Mouse (Mus musculus): ENCODE measurements around the gene Ap4m1.
A peak's percentile ranks its signal among the peaks of the same experiment; 100 is the strongest.

Ap4m1 gene

GRCm38 (mm10) chr5:138171695-138172491, at the start of gene Ap4m1, which contains the start of gene Mcm7:
Ap4m1 (plus strand) TSS chr5:138172002.
Mcm7 (minus strand) TSS chr5:138172422.
- peak; percentile 97 for DNase-seq (ENCODE audit: low spot score)

DNA sequence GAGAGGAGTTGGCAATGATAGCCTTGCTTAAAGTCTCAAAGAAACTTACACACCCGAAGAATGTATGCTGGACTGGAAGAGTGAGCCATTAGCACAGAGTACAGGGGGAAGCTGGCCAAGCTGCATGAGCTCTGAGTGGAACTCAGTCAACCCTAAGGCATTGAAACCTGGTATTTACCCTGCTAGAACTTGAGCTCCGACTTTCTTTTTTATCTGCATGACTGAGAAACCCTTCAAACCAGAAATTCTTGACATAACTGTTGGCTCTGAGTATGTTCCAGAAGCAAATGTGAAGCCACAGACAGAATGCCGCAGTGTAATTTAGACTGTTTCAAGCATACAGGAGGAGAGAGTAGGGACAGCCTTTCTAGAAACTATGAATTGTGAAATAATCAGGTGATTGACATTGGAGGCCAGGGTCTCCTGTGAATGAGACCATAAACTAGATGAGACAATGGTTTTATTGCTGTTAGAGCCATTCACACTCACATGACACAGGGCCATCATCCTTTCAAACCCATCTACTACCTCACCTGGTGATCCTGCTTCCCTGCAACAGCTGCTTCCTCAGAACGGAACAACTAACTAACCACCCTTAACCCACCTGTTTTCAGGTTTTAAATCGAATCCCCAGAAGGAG, 39.3 kb upstream of the Ap4m1 start:
- no peak for DNase-seq (ENCODE audit: low spot score)

DNA sequence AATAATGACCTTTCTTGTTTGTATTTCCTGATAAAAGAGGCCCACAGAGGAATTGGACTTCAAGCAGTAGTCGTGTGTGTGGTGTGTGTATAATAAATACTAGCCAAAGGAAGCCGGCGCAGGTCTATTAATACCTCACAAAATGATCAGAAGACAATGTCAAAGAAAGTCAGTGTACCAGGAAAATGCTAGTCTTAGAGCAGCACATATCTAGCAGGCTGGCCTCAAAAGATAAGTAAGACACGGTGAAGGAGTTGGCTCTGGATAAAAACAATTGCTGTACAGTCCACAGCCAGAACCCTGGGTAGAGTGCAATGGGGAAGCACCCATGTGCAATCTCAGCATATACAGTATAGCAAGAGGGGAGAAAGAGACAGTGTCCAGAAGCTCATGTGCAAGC, 34.5 kb upstream of the Ap4m1 start:
- no peak for DNase-seq (ENCODE audit: low spot score)

DNA sequence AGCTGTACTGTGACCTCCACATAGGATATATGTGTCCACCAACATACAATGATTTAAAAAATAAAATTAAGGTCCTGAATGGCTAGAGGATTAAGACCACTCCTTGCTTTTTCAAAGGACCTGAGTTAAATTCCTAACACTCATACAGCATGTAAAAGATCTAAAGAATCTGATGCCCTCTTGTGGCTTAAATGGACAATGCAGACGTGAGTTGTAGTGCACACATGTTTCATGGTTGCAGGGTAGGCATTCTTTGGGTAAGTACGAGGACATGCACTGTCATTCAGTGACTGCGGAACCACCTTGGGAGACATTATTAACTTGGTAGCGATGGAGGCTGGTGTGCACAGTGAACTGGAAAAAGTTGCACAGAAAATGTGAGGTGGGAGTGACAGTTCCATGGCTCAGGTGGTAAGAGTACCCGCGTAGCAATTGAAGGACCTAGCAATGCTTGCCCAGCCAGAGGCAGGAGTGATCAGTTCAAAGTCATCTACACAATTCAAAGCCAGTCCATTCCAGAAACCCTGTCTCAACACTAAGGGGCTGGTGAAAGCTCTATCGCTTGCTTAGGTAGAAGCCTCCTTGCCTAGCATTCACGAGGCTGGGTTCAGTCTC, 33.8 kb upstream of the Ap4m1 start:
- DNase-seq (ENCODE audit: low spot score): peak; percentile 49

- no peak for DNase-seq (ENCODE audit: low spot score)
These were observed 33.2 kb upstream of the Ap4m1 start for GRCm38 (mm10) chr5:138138585-138138984.

DNA sequence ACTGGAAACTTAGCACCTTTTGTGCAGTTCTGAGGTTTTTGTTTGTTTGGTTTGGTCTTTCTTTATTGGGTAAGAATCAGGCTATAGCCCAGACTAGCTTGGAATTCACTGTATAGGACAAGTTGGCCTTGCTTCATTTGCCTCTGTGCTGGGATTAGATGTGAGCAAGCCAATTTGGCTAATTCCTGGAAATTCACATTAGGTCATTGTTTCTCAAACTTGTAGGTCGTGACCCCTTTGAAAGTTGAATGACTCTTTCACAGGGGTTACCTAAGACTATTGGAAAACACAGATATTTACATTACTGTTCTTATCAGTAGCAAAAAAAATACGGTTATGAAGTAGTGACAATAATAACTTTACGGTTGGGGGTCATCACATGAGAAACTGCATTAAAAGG, 17.4 kb upstream of the Ap4m1 start:
- no peak for DNase-seq (ENCODE audit: low spot score)

DNA sequence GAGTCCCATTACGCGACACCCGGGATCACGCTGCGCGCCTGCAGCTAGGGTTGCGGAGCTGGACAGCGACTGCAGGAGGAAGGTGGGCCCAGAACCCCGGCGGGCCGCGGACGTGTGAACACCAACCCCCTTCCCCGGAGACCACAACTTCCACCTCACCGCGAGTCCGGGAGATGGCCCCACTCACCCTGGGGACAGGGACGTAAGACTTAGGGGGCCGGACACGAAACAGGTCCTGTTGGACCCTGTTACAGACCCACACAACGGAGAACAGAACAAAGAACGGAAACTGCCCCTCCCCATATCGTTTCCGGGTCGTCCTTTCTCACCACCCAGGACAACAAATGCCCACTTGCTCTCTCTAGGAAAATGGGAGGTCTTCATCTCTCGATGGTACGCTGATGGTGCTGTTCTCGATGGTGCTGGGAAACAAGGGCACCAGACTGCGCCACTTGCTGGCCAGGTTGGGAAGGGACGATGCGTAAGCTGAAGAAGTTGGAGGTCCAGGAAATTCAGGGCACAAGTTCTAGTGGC, 16.3 kb upstream of the Ap4m1 start, which contains the start of gene Zfp113:
TSS of gene Zfp113 (minus strand) at position 302 of the 534 bp plus-strand sequence.
- DNase-seq (ENCODE audit: low spot score): peak; percentile 85

DNA sequence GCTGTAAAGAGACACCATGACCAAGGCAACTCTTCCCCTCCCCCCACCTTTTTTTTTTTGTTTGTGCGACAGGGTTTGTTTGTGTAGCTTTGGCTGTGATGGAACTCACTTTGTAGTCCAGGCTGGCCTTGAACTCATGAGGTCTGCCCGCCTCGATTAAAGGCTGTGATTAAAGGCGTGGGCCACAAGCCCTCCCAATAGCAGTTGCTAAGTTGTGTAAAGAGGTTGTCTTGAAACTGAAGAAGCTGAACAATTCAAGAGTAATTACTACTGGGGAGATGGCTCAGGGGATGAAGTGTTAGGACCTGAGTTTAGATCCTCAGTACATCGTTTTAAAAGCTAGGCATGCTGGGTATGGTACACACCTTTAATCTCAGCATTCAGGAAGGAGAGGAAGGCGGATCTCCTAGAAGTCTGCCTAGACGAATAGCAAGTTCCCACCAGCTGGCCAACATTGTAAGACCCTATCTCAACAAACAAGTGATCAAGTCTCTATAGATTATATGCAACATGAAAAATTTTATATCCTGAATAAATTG, 11.5 kb upstream of the Ap4m1 start:
- DNase-seq (ENCODE audit: low spot score): no peak

DNA sequence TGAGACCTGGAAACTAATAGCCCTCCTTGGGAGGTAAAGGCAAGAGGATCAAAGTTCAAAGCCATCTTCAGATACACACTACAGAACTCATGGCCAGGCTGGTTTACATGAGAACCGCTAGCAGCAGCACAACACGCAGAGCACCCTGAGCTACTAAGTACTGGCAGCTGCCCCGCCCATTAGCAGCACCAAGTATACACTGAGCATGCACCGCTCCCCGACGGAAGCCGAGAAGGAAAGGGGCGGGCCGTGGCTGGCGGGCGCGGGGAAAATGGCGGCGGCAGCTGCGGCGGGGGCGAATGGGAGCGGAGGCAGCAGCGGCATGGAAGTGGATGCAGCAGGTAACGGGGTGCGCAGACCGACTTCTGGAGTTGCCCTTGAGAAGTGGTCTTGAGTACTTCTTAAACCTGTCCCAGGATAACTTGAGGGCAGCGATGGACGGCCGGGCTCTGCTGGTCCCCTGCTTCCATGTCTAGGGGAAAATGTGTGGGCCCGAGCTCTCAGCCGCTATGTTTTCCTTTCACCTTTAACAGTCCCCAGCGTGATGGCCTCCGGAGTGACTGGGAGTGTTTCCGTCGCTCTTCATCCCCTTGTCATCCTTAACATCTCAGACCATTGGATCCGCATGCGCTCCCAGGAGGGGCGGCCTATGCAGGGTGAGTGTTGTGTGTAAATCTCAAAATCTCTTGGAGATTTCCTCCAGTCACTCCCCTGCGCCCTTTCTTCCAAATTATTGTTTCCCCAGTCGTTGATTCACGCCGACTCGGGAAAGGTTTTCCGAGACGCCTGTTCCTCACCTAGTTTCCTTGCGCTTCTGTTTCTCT, 10.7 kb upstream of the Ap4m1 start, which contains the start of gene Cops6:
TSS of gene Cops6 (plus strand) at position 230 of the 824 bp plus-strand sequence.
- peak; percentile 97 for DNase-seq (ENCODE audit: low spot score)

DNA sequence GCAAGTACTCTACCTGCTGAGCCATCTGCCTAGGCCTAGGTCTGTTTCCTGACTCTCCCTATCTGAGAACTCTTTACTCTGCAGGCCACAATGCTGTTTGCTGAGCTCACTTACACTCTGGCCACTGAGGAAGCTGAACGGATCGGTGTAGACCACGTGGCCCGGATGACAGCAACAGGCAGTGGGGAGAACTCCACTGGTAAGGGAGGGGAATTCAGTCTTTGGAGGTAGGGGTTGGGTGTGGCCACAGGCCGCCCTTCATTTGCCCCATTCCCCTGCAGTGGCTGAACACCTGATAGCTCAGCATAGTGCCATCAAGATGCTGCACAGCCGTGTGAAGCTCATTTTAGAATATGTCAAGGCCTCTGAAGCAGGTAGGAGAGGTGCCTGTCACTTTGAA, 8.8 kb upstream of the Ap4m1 start:
- DNase-seq (ENCODE audit: low spot score): no peak

DNA sequence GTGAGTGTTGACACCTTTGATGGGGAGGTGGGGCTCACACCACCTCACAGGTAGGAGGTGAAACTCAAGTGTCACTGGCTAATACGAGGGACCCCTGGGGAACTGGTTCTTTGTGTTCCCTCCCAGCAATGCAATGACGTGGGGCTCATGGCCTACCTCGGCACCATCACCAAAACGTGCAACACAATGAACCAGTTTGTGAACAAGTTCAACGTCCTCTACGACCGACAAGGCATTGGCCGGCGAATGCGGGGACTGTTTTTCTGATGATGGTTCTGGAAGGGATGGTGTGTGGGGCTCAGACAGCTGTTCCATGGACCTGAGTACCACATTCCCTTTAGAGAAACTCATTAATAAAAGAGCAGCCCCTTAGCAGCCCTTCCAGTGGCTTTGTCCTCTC, 8.2 kb upstream of the Ap4m1 start:
- DNase-seq (ENCODE audit: low spot score): no peak

GRCm38 (mm10) chr5:138165594-138165993, 6.2 kb upstream of the Ap4m1 start:
- DNase-seq (ENCODE audit: low spot score): no peak

DNA sequence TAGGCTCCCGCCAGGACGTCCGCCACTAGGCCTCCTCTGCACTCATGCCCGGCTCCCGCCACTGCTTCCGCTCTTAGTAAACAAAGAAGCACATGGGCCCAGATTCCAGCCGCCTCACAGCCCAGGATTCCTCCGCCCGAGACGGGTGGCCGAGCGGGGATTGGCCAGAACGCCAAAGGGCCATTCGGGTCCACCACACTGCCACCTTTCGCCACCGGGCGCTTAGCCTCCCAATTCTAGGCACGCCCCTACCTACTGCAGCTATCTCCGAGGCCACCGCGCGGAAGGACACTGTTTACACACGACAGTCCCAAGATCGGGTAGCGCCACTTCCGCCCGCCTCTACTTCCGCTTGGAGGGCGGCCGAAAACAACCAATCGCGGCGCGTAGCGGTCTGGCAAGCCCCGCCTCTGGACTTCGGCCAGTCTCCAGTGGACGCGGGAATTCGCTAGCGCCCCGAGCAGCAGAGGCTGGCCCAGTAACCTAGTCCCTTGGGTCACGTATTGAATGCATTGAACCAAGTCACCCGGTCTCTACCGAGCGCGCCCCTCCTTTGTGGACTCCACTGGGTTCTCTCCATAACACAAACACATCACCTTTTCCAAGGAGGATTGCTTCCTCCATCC, 753 bp upstream of the Ap4m1 start:
- peak; percentile 98 for DNase-seq (ENCODE audit: low spot score)

- DNase-seq (ENCODE audit: low spot score): no peak
These were observed 1.4 kb downstream of the Ap4m1 start for GRCm38 (mm10) chr5:138173217-138173616.

GRCm38 (mm10) chr5:138186950-138187638, 15.3 kb downstream of the Ap4m1 start, which contains the start of the genes Taf6 and Cnpy4:
Taf6 (minus strand) TSS chr5:138187451.
Cnpy4 (plus strand) TSS chr5:138187485.
- peak; percentile 91 for DNase-seq (ENCODE audit: low spot score)

- DNase-seq (ENCODE audit: low spot score): peak; percentile 56
These were observed 16.0 kb downstream of the Ap4m1 start for GRCm38 (mm10) chr5:138187661-138188306.

GRCm38 (mm10) chr5:138193771-138194727, 22.2 kb downstream of the Ap4m1 start, which contains the start of gene Mblac1:
Mblac1 (plus strand) TSS chr5:138194314.
- DNase-seq (ENCODE audit: low spot score): peak; percentile 85

- DNase-seq (ENCODE audit: low spot score): peak; percentile 58
These were observed 23.0 kb downstream of the Ap4m1 start for GRCm38 (mm10) chr5:138194755-138195345.
